Comparison of ENCODE assay signal across 8 mouse cellular contexts in genomic region chr2:30640021-30640481, GRCm38 (mm10). TPM values are rescaled to one million over a fixed set of nuclear protein-coding genes. Genes with fewer than 3 reads are reported as not detected.
A peak's percentile ranks its signal among the peaks of the same experiment; 100 is the strongest.
DNase-seq lines count a peak whose midpoint lies in the region; ATAC-seq and TF ChIP-seq lines count a peak whose summit lies in the region.
"Had no signal": no experiment of that assay in that cellular context is flagged by ENCODE, and none has a peak within 500 bp of the region (broad histone marks: within the 10 kb centered on the region; RNA-seq: fewer than 3 reads in every experiment).

No protein-coding gene starts in this region.

- ATAC-seq in megakaryocyte, adult 5-6 weeks (ENCODE audit: poor library complexity, severe bottlenecking): no peak
- 0 out of 2 replicates have a peak, but pooled peaks have one; percentile 29 for ATAC-seq in forebrain, embryonic 15.5 days (replicated peaks)
- peak; percentile 72 for ATAC-seq in stomach, postnatal 0 days (ENCODE audit: low FRiP score, low TSS enrichment)

- peaks cover 89% of the 10 kb centered on the region for H3K4me1 ChIP-seq in megakaryocyte, embryonic 14.5 days
- H3K4me1 ChIP-seq in forebrain, embryonic 15.5 days: peaks cover 24% of the 10 kb centered on the region
- H3K4me1 ChIP-seq in liver, adult 2 months (ENCODE audit: control insufficient read depth, insufficient read depth, low read length): peaks cover 3% of the 10 kb centered on the region; the same call in 1 of the 2 replicates
- H3K4me1 ChIP-seq in stomach, postnatal 0 days (replicated peaks; ENCODE audit: control insufficient read depth, insufficient read depth): no peaks in the 10 kb centered on the region; the same call in 1 of the 2 replicates
- peaks cover 18% of the 10 kb centered on the region for H3K4me1 ChIP-seq in cerebellum, adult 2 months (ENCODE audit: control insufficient read depth, insufficient read depth, low read length)

- WGBS in forebrain, embryonic 15.5 days: 12% methylated on average over 11 of the region's 11 CpGs
- 32% methylated on average over 11 of the region's 11 CpGs for WGBS in liver, adult 2 months
- 12% methylated on average over 11 of the region's 11 CpGs for WGBS in stomach, postnatal 0 days
- 37% methylated on average over 11 of the region's 11 CpGs for WGBS in cerebellum, adult 2 months

- no peak overlapping the region for H3K4me2 ChIP-seq in forebrain, embryonic 15.5 days (replicated peaks)
- H3K4me2 ChIP-seq in stomach, postnatal 0 days (replicated peaks; ENCODE audit: low read depth): 0 out of 2 replicates have a peak overlapping the region, but pooled peaks have one; percentile 6
- H3K4me2 ChIP-seq: liver, embryonic 15.5 days had no signal

- no peak for TF ChIP-seq EP300 in stomach, postnatal 0 days (optimal IDR thresholded peaks at IDR 0.05)

- H3K9me3 ChIP-seq in megakaryocyte, embryonic 14.5 days: no peaks in the 10 kb centered on the region
- no peaks in the 10 kb centered on the region for H3K9me3 ChIP-seq in forebrain, embryonic 15.5 days
- H3K9me3 ChIP-seq in stomach, postnatal 0 days (ENCODE audit: control insufficient read depth, low read length): no peaks in the 10 kb centered on the region
- H3K9me3 ChIP-seq: liver, embryonic 15.5 days had no signal

- H3K9ac ChIP-seq in forebrain, embryonic 15.5 days (replicated peaks): peak overlapping the region; percentile 21; the same call in 1 of the 2 replicates
- H3K9ac ChIP-seq in liver, adult 2 months (ENCODE audit: low read depth, low read length): no peak overlapping the region
- no peak overlapping the region for H3K9ac ChIP-seq in stomach, postnatal 0 days (ENCODE audit: low read length)
- H3K9ac ChIP-seq: liver, embryonic 15.5 days had no signal

- no peak for TF ChIP-seq CTCF in liver, adult 2 months (IDR thresholded peaks at IDR 0.05; ENCODE audit: low read depth, low read length)
- TF ChIP-seq CTCF in stomach, postnatal 0 days (IDR thresholded peaks at IDR 0.05; ENCODE audit: low read depth): no peak
- no peak for TF ChIP-seq CTCF in cerebellum, adult 2 months (IDR thresholded peaks at IDR 0.05; ENCODE audit: borderline replicate concordance, insufficient read depth, low read depth, low read length)

- H3K4me3 ChIP-seq in megakaryocyte, embryonic 14.5 days (replicated peaks): peak overlapping the region; percentile 83
- H3K4me3 ChIP-seq in forebrain, embryonic 15.5 days: no peak overlapping the region
- no peak overlapping the region for H3K4me3 ChIP-seq in liver, adult 2 months (ENCODE audit: insufficient read depth, low read depth, low read length)
- H3K4me3 ChIP-seq in stomach, postnatal 0 days (ENCODE audit: low read depth, low read length): no peak overlapping the region
- H3K4me3 ChIP-seq in cerebellum, adult 2 months (replicated peaks; ENCODE audit: insufficient read depth, low read depth, low read length): no peak overlapping the region
- H3K4me3 ChIP-seq: liver, embryonic 15.5 days had no signal

- no peaks in the 10 kb centered on the region for H3K36me3 ChIP-seq in megakaryocyte, embryonic 14.5 days (replicated peaks; ENCODE audit: low read length)
- H3K36me3 ChIP-seq in forebrain, embryonic 15.5 days: no peaks in the 10 kb centered on the region
- H3K36me3 ChIP-seq in liver, adult 2 months (ENCODE audit: control insufficient read depth, insufficient read depth, low read length): no peaks in the 10 kb centered on the region
- no peaks in the 10 kb centered on the region for H3K36me3 ChIP-seq in stomach, postnatal 0 days (ENCODE audit: control insufficient read depth, insufficient read depth, low read length)
- H3K36me3 ChIP-seq: liver, embryonic 15.5 days had no signal

- H3K27me3 ChIP-seq in megakaryocyte, embryonic 14.5 days (replicated peaks): peaks cover 25% of the 10 kb centered on the region
- H3K27me3 ChIP-seq in forebrain, embryonic 15.5 days: no peaks in the 10 kb centered on the region
- H3K27me3 ChIP-seq in liver, adult 2 months (ENCODE audit: control insufficient read depth, insufficient read depth, low read length): no peaks in the 10 kb centered on the region
- no peaks in the 10 kb centered on the region for H3K27me3 ChIP-seq in stomach, postnatal 0 days (ENCODE audit: control insufficient read depth, insufficient read depth, low read length)
- H3K27me3 ChIP-seq in cerebellum, adult 2 months (ENCODE audit: control insufficient read depth, insufficient read depth, low read length): no peaks in the 10 kb centered on the region

- peak; percentile 13 for DNase-seq in liver, adult 2 months (ENCODE audit: extremely low read depth, low read depth, low spot score)
- peak; percentile 38 for DNase-seq in stomach, postnatal 0 days (ENCODE audit: low spot score)
- no peak for DNase-seq in layer of hippocampus, adult 9-10 months (ENCODE audit: low spot score)
- no peak for DNase-seq in cerebellum, adult 2 months

- peak overlapping the region; percentile 69 for H3K27ac ChIP-seq in forebrain, embryonic 15.5 days (replicated peaks)
- 0 out of 2 replicates have a peak overlapping the region, but pooled peaks have one; percentile 41 for H3K27ac ChIP-seq in liver, adult 2 months (replicated peaks; ENCODE audit: insufficient read depth, low read depth, low read length)
- H3K27ac ChIP-seq in stomach, postnatal 0 days (replicated peaks): peak overlapping the region; percentile 58
- H3K27ac ChIP-seq in cerebellum, adult 2 months (ENCODE audit: insufficient read depth, low read length): no peak overlapping the region
- H3K27ac ChIP-seq: liver, embryonic 15.5 days had no signal

- TF ChIP-seq POLR2A in liver, adult 2 months (IDR thresholded peaks at IDR 0.05; ENCODE audit: extremely low read depth, insufficient read depth, low read length): no peak
- no peak for TF ChIP-seq POLR2A in cerebellum, adult 2 months (IDR thresholded peaks at IDR 0.05; ENCODE audit: borderline replicate concordance, insufficient read depth, low read length)

- H3K79me2 ChIP-seq in liver, adult 2 months (ENCODE audit: control insufficient read depth, insufficient read depth, low read length): no peaks in the 10 kb centered on the region

RNA-seq across cellular contexts. Expression of gene Cstad, which starts 45.2 kb away (rescaled TPM):
- not detected in 2 replicates for polyA plus RNA-seq in megakaryocyte, embryonic 14.5 days (2012; ENCODE audit: insufficient read depth, low replicate concordance)
- 0.27 and 0.60 TPM in 2 replicates for total RNA-seq in megakaryocyte, adult 5-6 weeks (2015)
- total RNA-seq in megakaryocyte, adult 5-6 weeks (2017): not detected in 2 replicates
- polyA plus RNA-seq in forebrain, embryonic 15.5 days (2015; fragmentation: Nextera tagmentation; extraction: Ambion mirVana): 0.63 and 1.4 TPM in 2 replicates
- 0.46 TPM in 1 of 2 replicates, not detected in the other for total RNA-seq in liver, adult 2 months (2014; rRNA removed)
- polyA plus RNA-seq in liver, adult 2 months (2012; rRNA removed): not detected in 2 replicates
- polyA plus RNA-seq in stomach, postnatal 0 days (2015; fragmentation: Nextera tagmentation; extraction: Ambion mirVana): 0.57 and 0.63 TPM in 2 replicates
- polyA plus RNA-seq in cerebellum, adult 2 months (2012; rRNA removed): 3.2 and 3.7 TPM in 2 replicates
- polyA plus RNA-seq: liver, embryonic 15.5 days had no signal

Comparison
In these comparisons a context has a peak if more than half of its experiments do, and no peak if none do; other contexts are left out.
1. DNase-seq: peak in liver, adult 2 months (single experiment) and stomach, postnatal 0 days (single experiment); none in layer of hippocampus, adult 9-10 months (single experiment) and cerebellum, adult 2 months (0 of 2).